Mouse (Mus musculus) CH12.LX (cell line): ENCODE data around the gene Chsy1. TPM values are rescaled to one million over a fixed set of nuclear protein-coding genes. Genes with fewer than 3 reads are reported as not detected.

ENCODE experiments used
- DNase-seq: peaks from one replicate; pipeline ENCODE4 v3.0.0-alpha.2; 2013; ENCODE audit errors: extremely low read depth
- H3K27ac ChIP-seq: 2 replicates; pipeline ENCODE4 v1.5.1; 2012; ENCODE audit warnings: low read depth, mild to moderate bottlenecking, control low read depth, moderate library complexity; ENCODE audit not compliant: insufficient read depth
- H3K27me3 ChIP-seq: replicated peaks from 2 replicates; pipeline ENCODE3; 2012; ENCODE audit warnings: inconsistent platforms
- H3K36me3 ChIP-seq, 2 experiments: replicated peaks in 1 of 2; 2 replicates each; pipeline versions ENCODE3 to v1.6.1; 2012; ENCODE audit warnings: inconsistent platforms in 1 of 2, low read length in 1 of 2, mild to moderate bottlenecking in 1 of 2, mixed read lengths in 1 of 2, moderate library complexity in 1 of 2; ENCODE audit not compliant: control insufficient read depth in 1 of 2, insufficient read depth in 1 of 2
- H3K4me1 ChIP-seq, 2 experiments: 2 replicates each; pipeline ENCODE4 v1.6.1; 2012; ENCODE audit warnings: inconsistent platforms in 1 of 2, moderate library complexity in 1 of 2; ENCODE audit not compliant: insufficient read depth in 2 of 2, control insufficient read depth in 1 of 2
- H3K4me2 ChIP-seq: 2 replicates; pipeline ENCODE4 v1.6.1; 2012; ENCODE audit warnings: low read depth, mild to moderate bottlenecking, control low read depth; ENCODE audit not compliant: poor library complexity, insufficient read depth, severe bottlenecking
- H3K4me3 ChIP-seq, 3 experiments: fragments of 150-350 bp in 1 of 3; sonication (generic) in 1 of 3; replicated peaks in 1 of 3; 2 replicates each; pipeline versions ENCODE3 to v1.5.1; 2011 to 2012; ENCODE audit warnings: low read depth in 2 of 3, low read length in 2 of 3, mild to moderate bottlenecking in 2 of 3, moderate library complexity in 2 of 3, control low read depth in 1 of 3, improper control_type of control experiment in 1 of 3, inconsistent platforms in 1 of 3, mixed read lengths in 1 of 3; ENCODE audit not compliant: poor library complexity in 1 of 3
- H3K79me2 ChIP-seq: replicated peaks from 2 replicates; pipeline ENCODE4 v1.6.1; 2012; ENCODE audit warnings: mild to moderate bottlenecking, moderate library complexity; ENCODE audit not compliant: control insufficient read depth, poor library complexity, insufficient read depth, severe bottlenecking; ENCODE audit errors: extremely low read depth
- H3K9ac ChIP-seq: 2 replicates; pipeline ENCODE4 v1.6.1; 2012; ENCODE audit warnings: low read depth, mild to moderate bottlenecking, control low read depth, moderate library complexity; ENCODE audit not compliant: insufficient read depth
- H3K9me3 ChIP-seq: replicated peaks from 2 replicates; pipeline ENCODE3; 2012; ENCODE audit warnings: low read length, inconsistent platforms, mixed read lengths
- CHD1 ChIP-seq: IDR thresholded peaks from 2 replicates; pipeline ENCODE4 v1.6.1; 2012; ENCODE audit warnings: low read depth, low read length, improper control_type of control experiment, inconsistent platforms
- CHD2 ChIP-seq: IDR thresholded peaks from 2 replicates; pipeline ENCODE4 v1.6.1; 2011; ENCODE audit warnings: low read length, improper control_type of control experiment
- CTCF ChIP-seq, 2 experiments: IDR thresholded peaks in 1 of 2; conservative IDR thresholded peaks in 1 of 2; 2 replicates each; pipeline ENCODE4 v1.5.1; 2011 to 2012; ENCODE audit warnings: low read depth in 2 of 2, low read length in 2 of 2, improper control_type of control experiment in 1 of 2, inconsistent platforms in 1 of 2, mild to moderate bottlenecking in 1 of 2, moderate library complexity in 1 of 2
- E2F4 ChIP-seq: IDR thresholded peaks from 2 replicates; pipeline ENCODE4 v1.6.1; 2011; ENCODE audit warnings: low read depth, low read length, improper control_type of control experiment; ENCODE audit not compliant: insufficient replicate concordance
- ETS1 ChIP-seq: conservative IDR thresholded peaks from 2 replicates; pipeline ENCODE4 v1.6.1; 2012; ENCODE audit warnings: low read depth, mild to moderate bottlenecking, inconsistent platforms, low read length, improper control_type of control experiment, moderate library complexity
- GABPA ChIP-seq: IDR thresholded peaks from 2 replicates; pipeline ENCODE4 v1.6.1; 2012; ENCODE audit warnings: low read depth, low read length, improper control_type of control experiment, inconsistent platforms; ENCODE audit not compliant: insufficient replicate concordance
- HCFC1 ChIP-seq: IDR thresholded peaks from 2 replicates; pipeline ENCODE4 v1.6.1; 2012; ENCODE audit warnings: low read depth, mild to moderate bottlenecking, inconsistent platforms, low read length, improper control_type of control experiment
- KAT2A ChIP-seq: IDR thresholded peaks from 2 replicates; pipeline ENCODE4 v1.6.1; 2012; ENCODE audit warnings: low read length, improper control_type of control experiment, inconsistent platforms; ENCODE audit not compliant: insufficient replicate concordance
- MAFK ChIP-seq: IDR thresholded peaks from 2 replicates; pipeline ENCODE4 v1.6.1; 2011; ENCODE audit warnings: low read length, improper control_type of control experiment; ENCODE audit not compliant: insufficient replicate concordance
- MAX ChIP-seq: IDR thresholded peaks from 2 replicates; pipeline ENCODE4 v1.6.1; 2011; ENCODE audit warnings: low read length, improper control_type of control experiment
- MAZ ChIP-seq: IDR thresholded peaks from 2 replicates; pipeline ENCODE4 v1.6.1; 2012; ENCODE audit warnings: low read depth, mild to moderate bottlenecking, inconsistent platforms, low read length, improper control_type of control experiment, moderate library complexity
- MXI1 ChIP-seq: IDR thresholded peaks from 2 replicates; pipeline ENCODE4 v1.6.1; 2011; ENCODE audit warnings: mild to moderate bottlenecking, low read depth, low read length, improper control_type of control experiment
- MYC ChIP-seq: IDR thresholded peaks from 2 replicates; pipeline ENCODE4 v1.6.1; 2011; ENCODE audit warnings: low read depth, mild to moderate bottlenecking, improper control_type of control experiment, low read length
- NELFE ChIP-seq: IDR thresholded peaks from 2 replicates; pipeline ENCODE4 v1.6.1; 2011; ENCODE audit warnings: low read depth, low read length, improper control_type of control experiment
- PAX5 ChIP-seq: IDR thresholded peaks from 2 replicates; pipeline ENCODE4 v1.6.1; 2012; ENCODE audit warnings: low read length, inconsistent platforms, mixed read lengths
- POLR2A ChIP-seq: IDR thresholded peaks from 2 replicates; pipeline ENCODE4 v1.6.1; 2011; ENCODE audit warnings: low read depth, mild to moderate bottlenecking, improper control_type of control experiment, low read length
- POLR2AphosphoS2 ChIP-seq: IDR thresholded peaks from 2 replicates; pipeline ENCODE4 v1.6.1; 2011; ENCODE audit warnings: low read depth, low read length, improper control_type of control experiment
- RCOR1 ChIP-seq: conservative IDR thresholded peaks from 2 replicates; pipeline ENCODE4 v1.6.1; 2012; ENCODE audit warnings: low read depth, mild to moderate bottlenecking, inconsistent platforms, low read length, improper control_type of control experiment
- SIN3A ChIP-seq: IDR thresholded peaks from 2 replicates; pipeline ENCODE4 v1.6.1; 2012; ENCODE audit warnings: low read length, improper control_type of control experiment, inconsistent platforms
- SMC3 ChIP-seq: IDR thresholded peaks from 2 replicates; pipeline ENCODE4 v1.6.1; 2011; ENCODE audit warnings: low read depth, low read length, improper control_type of control experiment
- TBP ChIP-seq: conservative IDR thresholded peaks from 2 replicates; pipeline ENCODE4 v1.6.1; 2011; ENCODE audit warnings: low read depth, low read length, improper control_type of control experiment
- TCF12 ChIP-seq: IDR thresholded peaks from 2 replicates; pipeline ENCODE4 v1.6.1; 2014; ENCODE audit warnings: low read depth, mild to moderate bottlenecking, inconsistent platforms, low read length, improper control_type of control experiment
- USF2 ChIP-seq: conservative IDR thresholded peaks from 2 replicates; pipeline ENCODE4 v1.6.1; 2011; ENCODE audit warnings: low read depth, low read length, improper control_type of control experiment
- ZC3H11A ChIP-seq: IDR thresholded peaks from 2 replicates; pipeline ENCODE4 v1.6.1; 2012; ENCODE audit warnings: low read depth, mild to moderate bottlenecking, inconsistent platforms, low read length, improper control_type of control experiment
- ZNF384 ChIP-seq: IDR thresholded peaks from 2 replicates; pipeline ENCODE4 v1.6.1; 2012; ENCODE audit warnings: low read depth, low read length, improper control_type of control experiment, inconsistent platforms
- dilution Hi-C: fragments of 300-500 bp; cut with MboI; formaldehyde crosslinking; loops from 2 replicates; pipeline ENCODE4 v1.14.3; 2020; ENCODE audit warnings: low sequenced_read_pairs; ENCODE audit not compliant: extremely low pct_unique_long_range_greater_than_20kb, extremely low pct_ligation_motif_present
- in situ Hi-C: fragments of 300-500 bp; cut with MboI; formaldehyde crosslinking; loops from 3 replicates; pipeline ENCODE4 v1.14.3; 2019; ENCODE audit warnings: low sequenced_read_pairs, low pct_ligation_motif_present, low pct_unique_long_range_greater_than_20kb, mixed read lengths
- polyA plus RNA-seq: library from polyadenylated mRNA; unstranded; fragments of >175 nt; gene quantifications from 2 replicates; pipeline ENCODE4 v1.2.1, GENCODE M21; 2012; ENCODE audit warnings: low read depth; ENCODE audit not compliant: insufficient read length
- total RNA-seq, 2 experiments: library from RNA; depleted of rRNA; stranded (reverse); fragments of 300-350 nt in 1 of 2; fragments of >200 nt in 1 of 2; gene quantifications; 2 replicates each; pipeline ENCODE4 v1.2.3; 2012 to 2014

The Chsy1 gene
- total and polyA plus RNA-seq, 3 experiments, result 2.3 to 5.5 (median 2.5) TPM

- no peak for TF ChIP-seq TCF12
- no peak for TF ChIP-seq CHD1
- TF ChIP-seq NELFE, result no peak
- TF ChIP-seq CHD2, result no peak
- TF ChIP-seq ETS1, result no peak
- TF ChIP-seq KAT2A, result no peak
- no peak for TF ChIP-seq POLR2AphosphoS2
- no peak for TF ChIP-seq E2F4
- no peak for TF ChIP-seq MYC
- TF ChIP-seq MAX, result no peak
- TF ChIP-seq MAFK, result no peak
- in situ Hi-C loops (loop anchor here (25.0 kb wide), 1 partner anchor 568 kb away; no protein-coding TSS in a partner anchor), dilution Hi-C loops (no loop called here)
Measured at GRCm38 (mm10) chr7:66094141-66094540, 15.2 kb upstream of the Chsy1 start.

GRCm38 (mm10) chr7:66098803-66099202 is 10.5 kb upstream of the Chsy1 start:
- peaks cover 0 to 13% of the 10 kb centered on the region in 2 experiments for H3K36me3 ChIP-seq
- H3K9me3 ChIP-seq, result no peaks in the 10 kb centered on the region
- no peaks in the 10 kb centered on the region for H3K79me2 ChIP-seq
- TF ChIP-seq MAFK (no peak), MAZ (no peak), SIN3A (no peak), ZC3H11A (no peak), KAT2A (no peak), CTCF (conservative IDR thresholded peaks at IDR 0.05 in 1 of 2, IDR thresholded peaks at IDR 0.05 in 1 of 2; ENCODE audit: low read depth in 2 of 2, low read length in 2 of 2) (no peak), HCFC1 (no peak), PAX5 (no peak), TCF12 (no peak), MXI1 (no peak), TBP (no peak), NELFE (no peak), E2F4 (no peak), ZNF384 (no peak), MAX (no peak), RCOR1 (no peak), GABPA (no peak), USF2 (no peak), POLR2A (no peak), SMC3 (no peak)
- H3K4me3 ChIP-seq, result no peak overlapping the region
- dilution Hi-C loops (no loop called here), in situ Hi-C loops (loop anchor here (25.0 kb wide), 1 partner anchor 563 kb away; no protein-coding TSS in a partner anchor)
- H3K4me1 ChIP-seq, result no peaks in the 10 kb centered on the region
- no peak overlapping the region for H3K9ac ChIP-seq
- H3K27me3 ChIP-seq, result no peaks in the 10 kb centered on the region
- H3K27ac ChIP-seq, result no peak overlapping the region
- H3K4me2 ChIP-seq, result no peak overlapping the region
- DNase-seq, result no peak

More at GRCm38 (mm10) chr7:66094141-66094540, 15.2 kb upstream of the Chsy1 start:
- no peaks in the 10 kb centered on the region for H3K4me1 ChIP-seq
- no peak overlapping the region for H3K4me2 ChIP-seq
- H3K9me3 ChIP-seq, result no peaks in the 10 kb centered on the region
- no peaks in the 10 kb centered on the region for H3K79me2 ChIP-seq
- no peak overlapping the region for H3K4me3 ChIP-seq
- no peak for DNase-seq
- no peak overlapping the region for H3K9ac ChIP-seq
- peaks cover 20 to 52% of the 10 kb centered on the region in 2 experiments for H3K36me3 ChIP-seq
- H3K27me3 ChIP-seq, result no peaks in the 10 kb centered on the region
- H3K27ac ChIP-seq, result no peak overlapping the region
